Mouse (Mus musculus) hindbrain, embryonic 12.5 days (tissue): ENCODE data around the gene Cdhr5. TPM values are rescaled to one million over a fixed set of nuclear protein-coding genes. Genes with fewer than 3 reads are reported as not detected.

Experiments used
- microRNA counts: library from miRNA; unstranded; fragments of <30 nt; microRNA quantifications from one replicate; lab custom pipeline; 2017
- microRNA-seq: library from miRNA; unstranded; fragments of <30 nt; microRNA quantifications from one replicate; pipeline ENCODE4, GENCODE M21; 2017
- polyA plus RNA-seq: library from polyadenylated mRNA; unstranded; fragments of >200 nt; fragmentation: Nextera tagmentation; extraction: Ambion mirVana; gene quantifications from 2 replicates; pipeline ENCODE4 v1.2.1, GENCODE M21; 2016

The Cdhr5 gene
- polyA plus RNA-seq, 1 experiment from 2014 or later: not detected

MicroRNAs encoded within 50 kb of the gene (microRNA counts, 519-probe panel; counts per million panel counts)
- 4,625 counts per million, percentile 87 among the panel's probes with 10 or more counts for microRNA mmu-miR-210 (lab: Ali Mortazavi, UCI)

Small RNAs within 50 kb of the gene (microRNA-seq; reads per million reads assigned to microRNA genes)
- 657 reads per million, percentile 70 among the genes with 10 or more reads in this experiment for gene Mir210

Other genes with a start within 250 kb of the Cdhr5 start
- not detected in 2 replicates for gene Gm17387, start 247.7 kb downstream of the Cdhr5 start, polyA plus RNA-seq
- 46.1 and 46.5 TPM in 2 replicates for gene B4galnt4, start 215.7 kb downstream of the Cdhr5 start, polyA plus RNA-seq
- 3.1 and 4.5 TPM in 2 replicates for gene Pkp3, start 198.6 kb downstream of the Cdhr5 start, polyA plus RNA-seq
- gene Sigirr, start 176.2 kb downstream of the Cdhr5 start, polyA plus RNA-seq: 1.7 and 2.6 TPM in 2 replicates
- 0.59 and 0.81 TPM in 2 replicates for gene Ano9, start 159.0 kb downstream of the Cdhr5 start, polyA plus RNA-seq
- 76.0 and 76.5 TPM in 2 replicates for gene Ptdss2, start 154.4 kb downstream of the Cdhr5 start, polyA plus RNA-seq
- gene Rnh1, start 103.9 kb downstream of the Cdhr5 start, polyA plus RNA-seq: 61.0 and 61.9 TPM in 2 replicates
- 95.1 and 103 TPM in 2 replicates for gene Hras, start 82.8 kb downstream of the Cdhr5 start, polyA plus RNA-seq
- 10.8 and 12.2 TPM in 2 replicates for gene Lrrc56, start 82.6 kb downstream of the Cdhr5 start, polyA plus RNA-seq
- gene Lmntd2, start 62.7 kb downstream of the Cdhr5 start, polyA plus RNA-seq: 3.3 and 3.9 TPM in 2 replicates
- gene Rassf7, start 60.9 kb downstream of the Cdhr5 start, polyA plus RNA-seq: 34.7 and 35.6 TPM in 2 replicates
- 95.5 and 99.3 TPM in 2 replicates for gene Phrf1, start 48.0 kb downstream of the Cdhr5 start, polyA plus RNA-seq
- gene Irf7, start 10.3 kb downstream of the Cdhr5 start, polyA plus RNA-seq: 1.1 and 1.5 TPM in 2 replicates
- 2.4 and 2.7 TPM in 2 replicates for gene Sct, start 2.3 kb upstream of the Cdhr5 start, polyA plus RNA-seq
- 0.81 and 0.86 TPM in 2 replicates for gene Drd4, start 15.2 kb upstream of the Cdhr5 start, polyA plus RNA-seq
- gene Deaf1, start 50.9 kb upstream of the Cdhr5 start, polyA plus RNA-seq: 96.5 and 96.6 TPM in 2 replicates
- gene Tmem80, start 51.0 kb upstream of the Cdhr5 start, polyA plus RNA-seq: 60.5 and 66.9 TPM in 2 replicates
- gene Eps8l2, start 62.1 kb upstream of the Cdhr5 start, polyA plus RNA-seq: 2.6 and 2.7 TPM in 2 replicates
- gene Taldo1, start 115.4 kb upstream of the Cdhr5 start, polyA plus RNA-seq: 352 and 355 TPM in 2 replicates
- 52.2 and 54.1 TPM in 2 replicates for gene Gatd1, start 137.3 kb upstream of the Cdhr5 start, polyA plus RNA-seq
- 27.9 and 30.9 TPM in 2 replicates for gene Cend1, start 152.7 kb upstream of the Cdhr5 start, polyA plus RNA-seq
- 54.8 and 62.1 TPM in 2 replicates for gene Slc25a22, start 161.1 kb upstream of the Cdhr5 start, polyA plus RNA-seq
- 10.8 and 11.6 TPM in 2 replicates for gene Pidd1, start 167.2 kb upstream of the Cdhr5 start, polyA plus RNA-seq
- gene Rplp2, start 170.6 kb upstream of the Cdhr5 start, polyA plus RNA-seq: 801 and 888 TPM in 2 replicates
- gene Pnpla2, start 178.4 kb upstream of the Cdhr5 start, polyA plus RNA-seq: 16.2 and 19.1 TPM in 2 replicates
- gene Cracr2b, start 184.3 kb upstream of the Cdhr5 start, polyA plus RNA-seq: 7.7 and 8.9 TPM in 2 replicates
- 14.4 and 17.3 TPM in 2 replicates for gene Cd151, start 190.6 kb upstream of the Cdhr5 start, polyA plus RNA-seq
- 62.0 and 69.0 TPM in 2 replicates for gene Polr2l, start 198.3 kb upstream of the Cdhr5 start, polyA plus RNA-seq
- 30.1 and 31.1 TPM in 2 replicates for gene Tspan4, start 198.5 kb upstream of the Cdhr5 start, polyA plus RNA-seq